Mouse (Mus musculus) ES-E14 (cell line): ENCODE results near the gene Vmn2r21. TPM values are rescaled to one million over a fixed set of nuclear protein-coding genes. Genes with fewer than 3 reads are reported as not detected.
"Not testable (repeated sequence)": the region's sequence is repeated elsewhere in the genome, so short reads cannot be mapped to it uniquely, and the experiment has no call there.

ENCODE experiments used
- DNase-seq: peaks from one replicate; pipeline ENCODE4 v3.0.0-alpha.2; 2013; ENCODE audit warnings: low read depth, low spot score
- H3K27ac ChIP-seq: 2 replicates; pipeline ENCODE4 v1.5.1; 2012; ENCODE audit warnings: low read depth, mild to moderate bottlenecking, low read length, moderate library complexity, mixed read lengths; ENCODE audit not compliant: poor library complexity, insufficient read depth, severe bottlenecking
- H3K36me3 ChIP-seq: 2 replicates; pipeline ENCODE4 v1.6.1; 2012; ENCODE audit warnings: mild to moderate bottlenecking, low read length, moderate library complexity, mixed read lengths; ENCODE audit not compliant: control insufficient read depth, poor library complexity, insufficient read depth, severe bottlenecking
- H3K4me1 ChIP-seq, 2 experiments: fragments of 150-350 bp in 1 of 2; sonication (generic) in 1 of 2; 2 replicates each; pipeline ENCODE4 v1.6.1; 2012; ENCODE audit warnings: low read length in 2 of 2, mild to moderate bottlenecking in 1 of 2, mixed read lengths in 1 of 2; ENCODE audit not compliant: control insufficient read depth in 2 of 2, insufficient read depth in 2 of 2, poor library complexity in 1 of 2
- H3K4me3 ChIP-seq, 2 experiments: fragments of 150-350 bp in 1 of 2; sonication (generic) in 1 of 2; 2 replicates each; pipeline ENCODE4 v1.5.1; 2012; ENCODE audit warnings: low read length in 2 of 2, low read depth in 1 of 2, mild to moderate bottlenecking in 1 of 2, mixed read lengths in 1 of 2; ENCODE audit not compliant: insufficient read depth in 1 of 2, poor library complexity in 1 of 2, severe bottlenecking in 1 of 2
- H3K9ac ChIP-seq: 2 replicates; pipeline ENCODE4 v1.6.1; 2012; ENCODE audit warnings: low read depth, mild to moderate bottlenecking, low read length, mixed read lengths; ENCODE audit not compliant: poor library complexity, insufficient read depth, severe bottlenecking
- H3K9me3 ChIP-seq: fragments of 150-350 bp; sonication (generic); 2 replicates; pipeline ENCODE4 v1.6.1; 2012; ENCODE audit warnings: low read depth, mild to moderate bottlenecking, low read length; ENCODE audit not compliant: control insufficient read depth, insufficient read depth
- in situ Hi-C, 2 experiments: fragments of 600-800 bp; cut with MboI; formaldehyde crosslinking; loops; one replicate each; pipeline ENCODE4 v1.15.1; 2025; ENCODE audit warnings: low sequenced_read_pairs in 2 of 2, inconsistent platforms in 1 of 2; ENCODE audit not compliant: unreplicated experiment in 2 of 2
- total RNA-seq: library from RNA; depleted of rRNA; stranded (reverse); fragments of 300-350 nt; gene quantifications from 2 replicates; pipeline ENCODE4 v1.2.3, GENCODE M21; 2012; rRNA removed

The Vmn2r21 gene
- not detected in 2 replicates for total RNA-seq

DNA sequence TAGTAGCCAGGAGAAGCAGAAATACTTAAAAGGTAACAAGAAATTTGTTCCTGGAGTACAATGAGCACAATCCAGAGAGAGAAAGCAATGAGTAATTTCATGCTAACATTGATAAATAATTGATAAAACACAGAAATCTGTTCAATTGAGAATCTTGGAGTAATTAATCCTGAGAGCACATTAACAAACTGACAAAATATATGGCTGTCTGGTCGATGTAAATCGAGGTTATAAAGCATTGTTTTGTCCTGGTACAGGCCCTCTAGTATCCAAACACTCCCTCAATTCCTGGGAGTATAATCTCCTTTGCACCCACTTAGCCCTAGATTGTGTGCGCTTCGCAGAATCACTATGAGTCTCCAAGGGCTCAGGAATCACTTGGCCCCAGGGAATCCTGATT lies at the start of gene Vmn2r21:
TSS of gene Vmn2r21 (minus strand) at position 101 of the 400 bp plus-strand sequence.
- H3K36me3 ChIP-seq, in situ Hi-C loops, H3K27ac ChIP-seq, H3K4me3 ChIP-seq, H3K4me1 ChIP-seq, DNase-seq, H3K9me3 ChIP-seq, H3K9ac ChIP-seq: not testable (repeated sequence)

DNA sequence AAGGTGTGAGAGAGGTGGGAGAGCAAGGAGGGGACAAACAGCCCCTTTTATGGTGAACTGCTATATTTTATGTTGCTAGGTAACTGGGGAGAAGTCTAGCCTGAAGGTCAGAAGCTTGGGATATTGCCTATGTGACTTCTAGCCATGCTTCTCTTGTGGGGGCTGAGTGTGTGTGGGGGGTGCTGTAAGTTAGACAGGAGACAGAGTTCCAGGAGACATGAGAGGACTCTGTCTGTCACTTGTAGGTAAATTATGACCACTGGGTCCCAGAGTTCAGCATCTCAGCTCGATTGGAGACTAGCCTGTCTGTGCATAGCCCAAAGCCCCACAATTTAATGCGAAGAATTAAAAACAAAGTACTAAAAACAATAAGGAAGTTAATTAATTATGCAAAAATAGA lies 41.5 kb upstream of the Vmn2r21 start:
- DNase-seq, H3K4me1 ChIP-seq, H3K36me3 ChIP-seq, H3K27ac ChIP-seq, H3K9me3 ChIP-seq, H3K9ac ChIP-seq, in situ Hi-C loops, H3K4me3 ChIP-seq: not testable (repeated sequence)

DNA sequence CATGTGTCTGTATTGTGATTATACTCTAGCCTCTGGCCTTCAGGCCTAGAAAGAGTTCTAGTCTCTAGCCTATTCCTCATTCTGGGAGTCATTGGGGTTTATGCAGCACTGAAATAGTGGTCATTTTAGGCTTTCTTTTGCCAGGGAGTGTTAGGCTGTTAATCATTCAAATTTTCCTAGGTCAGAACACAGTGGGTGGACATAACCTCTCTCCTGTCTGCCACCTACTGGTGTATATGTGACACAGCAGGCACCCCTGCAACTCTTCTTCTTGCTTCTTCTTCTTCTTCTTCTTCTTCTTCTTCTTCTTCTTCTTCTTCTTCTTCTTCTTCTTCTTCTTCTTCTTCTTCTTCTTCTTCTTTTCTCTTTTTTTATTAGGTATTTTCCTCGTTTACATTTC lies 6.5 kb upstream of the Vmn2r21 start:
- DNase-seq, in situ Hi-C loops, H3K4me3 ChIP-seq, H3K9me3 ChIP-seq, H3K27ac ChIP-seq, H3K9ac ChIP-seq, H3K4me1 ChIP-seq, H3K36me3 ChIP-seq: not testable (repeated sequence)

DNA sequence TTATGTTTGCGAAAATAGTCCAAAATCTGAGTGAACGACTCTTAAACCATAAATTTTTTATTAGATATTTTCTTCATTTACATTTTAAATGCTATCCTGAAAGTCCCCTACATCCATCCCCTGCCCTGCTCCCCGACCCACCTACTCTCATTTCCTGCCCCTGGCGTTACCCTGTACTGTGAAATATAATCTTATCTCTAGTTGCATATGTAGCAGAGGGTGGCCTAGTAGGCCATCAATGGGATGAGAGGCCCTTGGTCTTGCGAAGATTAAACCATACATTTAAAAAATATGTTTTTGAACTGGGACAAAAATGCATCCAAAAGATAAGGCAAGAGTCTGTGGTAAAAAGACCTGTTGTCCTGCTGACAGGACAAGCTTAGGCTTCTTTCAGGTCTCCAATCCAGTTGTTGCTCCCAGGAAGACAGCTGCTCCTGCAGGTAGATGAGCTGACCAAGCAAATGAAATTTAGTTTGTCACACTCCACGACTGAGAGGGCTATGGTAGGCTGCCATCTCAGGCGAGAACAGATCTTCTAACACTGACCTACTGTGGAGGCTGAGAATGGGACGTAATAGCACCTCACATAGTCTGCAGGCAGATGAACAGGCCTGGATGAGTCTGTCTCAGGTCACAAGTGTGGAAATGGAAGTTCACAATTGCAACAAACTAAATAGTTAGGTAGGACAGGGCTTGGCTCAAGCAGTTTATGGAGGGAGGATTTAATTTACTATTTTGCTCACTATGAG lies 10.8 kb downstream of the Vmn2r21 start:
- H3K9ac ChIP-seq, H3K9me3 ChIP-seq, H3K27ac ChIP-seq, DNase-seq, H3K4me1 ChIP-seq, H3K4me3 ChIP-seq, in situ Hi-C loops, H3K36me3 ChIP-seq: not testable (repeated sequence)

DNA sequence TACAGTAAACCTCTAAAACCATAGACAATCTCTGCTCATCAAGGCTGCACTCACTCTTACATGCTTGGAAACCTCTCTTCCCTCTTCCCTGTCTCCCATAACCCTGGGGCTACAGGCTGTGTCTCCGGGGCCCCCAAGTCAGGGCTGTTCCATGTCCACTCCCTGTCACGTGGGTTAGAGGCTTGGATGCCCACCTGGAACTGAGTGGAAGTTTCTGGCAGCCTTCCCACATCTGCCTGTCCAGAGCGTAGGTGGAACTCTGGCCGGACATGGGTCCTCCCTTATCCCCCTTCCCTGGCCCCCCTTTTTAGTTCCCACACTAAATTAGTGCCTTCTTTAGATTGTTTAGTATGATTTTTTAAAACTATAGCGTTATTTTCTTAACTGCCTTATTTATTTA lies 60.2 kb downstream of the Vmn2r21 start:
- H3K4me3 ChIP-seq, H3K27ac ChIP-seq, H3K9me3 ChIP-seq, H3K4me1 ChIP-seq, H3K9ac ChIP-seq, H3K36me3 ChIP-seq, DNase-seq, in situ Hi-C loops: not testable (repeated sequence)

DNA sequence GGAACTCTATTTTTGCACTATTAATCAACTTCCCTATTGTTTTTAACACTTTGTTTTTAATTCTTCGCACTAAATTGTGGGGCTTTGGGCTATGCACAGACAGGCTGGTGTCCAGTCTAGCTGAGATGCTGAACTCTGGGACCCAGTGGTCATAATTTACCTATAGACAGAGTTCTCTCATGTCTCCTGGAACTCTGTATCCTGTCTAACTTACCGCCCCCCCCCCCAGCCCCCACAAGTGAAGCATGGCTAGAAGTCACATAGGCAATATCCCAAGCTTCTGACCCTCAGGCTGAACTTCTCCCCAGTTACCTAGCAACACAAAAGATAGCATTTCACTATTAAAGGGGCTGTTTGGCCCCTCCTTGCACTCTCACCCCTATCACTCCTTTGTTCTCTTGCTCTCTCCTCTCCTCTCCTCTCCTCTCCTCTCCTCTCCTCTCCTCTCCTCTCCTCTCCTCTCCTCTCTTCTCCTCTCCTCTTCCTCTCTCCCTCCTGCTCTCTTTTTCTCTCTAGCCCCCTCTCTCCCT lies 60.7 kb downstream of the Vmn2r21 start:
- in situ Hi-C loops, DNase-seq: not testable (repeated sequence)

DNA sequence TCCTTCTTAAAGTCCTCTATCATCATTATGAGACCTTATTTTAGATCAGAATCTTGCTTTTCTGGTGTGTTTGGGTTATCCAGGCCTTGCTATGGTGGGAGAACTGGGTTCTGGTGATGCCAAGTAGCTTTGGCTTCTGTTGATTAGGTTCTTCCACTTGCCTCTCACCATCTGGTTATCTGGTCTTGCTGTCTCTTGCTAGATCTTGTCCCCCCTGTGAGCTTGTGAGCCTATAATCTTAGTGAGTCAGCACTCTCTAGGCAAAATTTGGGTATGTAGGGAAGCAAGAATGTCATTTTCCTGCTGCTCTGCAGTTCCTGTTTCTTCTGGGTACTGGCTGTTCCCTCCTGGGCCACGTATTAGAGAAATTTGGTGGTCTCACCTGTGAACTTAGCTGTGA lies 64.6 kb downstream of the Vmn2r21 start:
- H3K9me3 ChIP-seq, DNase-seq, H3K9ac ChIP-seq, H3K4me3 ChIP-seq, H3K36me3 ChIP-seq, H3K27ac ChIP-seq, in situ Hi-C loops, H3K4me1 ChIP-seq: not testable (repeated sequence)

More for the DNA sequence above, 60.7 kb downstream of the Vmn2r21 start:
- H3K36me3 ChIP-seq, H3K9me3 ChIP-seq, H3K9ac ChIP-seq, H3K4me1 ChIP-seq, H3K27ac ChIP-seq, H3K4me3 ChIP-seq: not testable (repeated sequence)
